Mouse (Mus musculus): Measurements from ENCODE around the gene Pklr.

Pklr gene

GRCm38 (mm10) chr3:89135958-89136357 is at the start of gene Pklr:
Gene Pklr (plus strand): TSS chr3:89136142.
- no peak for ATAC-seq (ENCODE audit: low TSS enrichment)

- ATAC-seq (ENCODE audit: low TSS enrichment), result no peak
Measured at GRCm38 (mm10) chr3:89087338-89088110, 48.4 kb upstream of the Pklr start.

GRCm38 (mm10) chr3:89088974-89089373 is 47.0 kb upstream of the Pklr start:
- ATAC-seq (ENCODE audit: low TSS enrichment), result no peak

- ATAC-seq (ENCODE audit: low TSS enrichment), result peak; percentile 62
Measured at GRCm38 (mm10) chr3:89089882-89090591, 45.9 kb upstream of the Pklr start.

- ATAC-seq (ENCODE audit: low TSS enrichment), result peak; percentile 45
Measured at GRCm38 (mm10) chr3:89090694-89091655, 45.0 kb upstream of the Pklr start.

GRCm38 (mm10) chr3:89091811-89092508 is 44.0 kb upstream of the Pklr start:
- ATAC-seq (ENCODE audit: low TSS enrichment), result no peak

- peak; percentile 4; the same call in 1 of the 2 replicates for ATAC-seq (ENCODE audit: low TSS enrichment)
Measured at GRCm38 (mm10) chr3:89092509-89093090, 43.3 kb upstream of the Pklr start.

- ATAC-seq (ENCODE audit: low TSS enrichment), result peak; percentile 60
Measured at GRCm38 (mm10) chr3:89093175-89093574, 42.8 kb upstream of the Pklr start, which contains the start of gene Rusc1. Gene Rusc1 (minus strand): TSS chr3:89093311.

GRCm38 (mm10) chr3:89094021-89094420 is 41.9 kb upstream of the Pklr start:
- no peak for ATAC-seq (ENCODE audit: low TSS enrichment)

GRCm38 (mm10) chr3:89100811-89101210 is 35.1 kb upstream of the Pklr start, which contains the start of gene Gm43738:
Gene Gm43738 (minus strand): TSS chr3:89101099.
- no peak for ATAC-seq (ENCODE audit: low TSS enrichment)

- ATAC-seq (ENCODE audit: low TSS enrichment), result peak; percentile 21; the same call in 1 of the 2 replicates
Measured at GRCm38 (mm10) chr3:89101459-89101811, 34.5 kb upstream of the Pklr start.

- ATAC-seq (ENCODE audit: low TSS enrichment), result peak; percentile 99
Measured at GRCm38 (mm10) chr3:89101812-89102494, 34.0 kb upstream of the Pklr start, which contains the start of gene Fdps. Gene Fdps (minus strand): TSS chr3:89101959.

GRCm38 (mm10) chr3:89102495-89103290 is 33.2 kb upstream of the Pklr start:
- ATAC-seq (ENCODE audit: low TSS enrichment), result no peak

- ATAC-seq (ENCODE audit: low TSS enrichment), result no peak
Measured at GRCm38 (mm10) chr3:89103291-89103595, 32.7 kb upstream of the Pklr start.

- no peak for ATAC-seq (ENCODE audit: low TSS enrichment)
Measured at GRCm38 (mm10) chr3:89106881-89107280, 29.1 kb upstream of the Pklr start.

- ATAC-seq (ENCODE audit: low TSS enrichment), result no peak
Measured at GRCm38 (mm10) chr3:89107545-89107944, 28.4 kb upstream of the Pklr start.

GRCm38 (mm10) chr3:89108146-89108545 is 27.8 kb upstream of the Pklr start:
- ATAC-seq (ENCODE audit: low TSS enrichment), result no peak

- ATAC-seq (ENCODE audit: low TSS enrichment), result no peak
Measured at GRCm38 (mm10) chr3:89113058-89113457, 22.9 kb upstream of the Pklr start.

- peak; percentile 81 for ATAC-seq (ENCODE audit: low TSS enrichment)
Measured at GRCm38 (mm10) chr3:89115522-89115921, 20.4 kb upstream of the Pklr start.
